Mouse (Mus musculus) liver, adult 2 months (tissue): ENCODE data around the gene Il22ra2.

Experiments
- CTCF ChIP-seq: fragments of 200-500 bp; IDR thresholded peaks from 2 replicates; pipeline ENCODE4 v1.5.1; 2011; ENCODE audit warnings: low read depth, low read length, control low read depth
- POLR2A ChIP-seq: fragments of 200-500 bp; IDR thresholded peaks from 2 replicates; pipeline ENCODE4 v1.6.1; 2011; ENCODE audit warnings: low read length, control low read depth; ENCODE audit not compliant: insufficient read depth; ENCODE audit errors: extremely low read depth

GRCm38 (mm10) chr10:19587281-19587680 lies 34.5 kb upstream of the Il22ra2 start:
- no peak for TF ChIP-seq POLR2A
- TF ChIP-seq CTCF, result no peak
